Mouse (Mus musculus) brain, adult 10 weeks (tissue): Measurements from ENCODE around the gene Akr7a5. TPM values are rescaled to one million over a fixed set of nuclear protein-coding genes. Genes with fewer than 3 reads are reported as not detected.

Experiments used
- polyA plus RNA-seq: library from polyadenylated mRNA; stranded (reverse); fragments of 350-450 nt; fragmentation: Illumina TruSeq; extraction: RNeasy Lipid Tissue Mini Kit (QIAGEN cat#74804); gene quantifications from one replicate; pipeline ENCODE4 v1.2.3, GENCODE M21; 2015; ENCODE audit warnings: low read depth, low replicate concordance

The Akr7a5 gene
- 29.8 TPM for polyA plus RNA-seq

DNA sequence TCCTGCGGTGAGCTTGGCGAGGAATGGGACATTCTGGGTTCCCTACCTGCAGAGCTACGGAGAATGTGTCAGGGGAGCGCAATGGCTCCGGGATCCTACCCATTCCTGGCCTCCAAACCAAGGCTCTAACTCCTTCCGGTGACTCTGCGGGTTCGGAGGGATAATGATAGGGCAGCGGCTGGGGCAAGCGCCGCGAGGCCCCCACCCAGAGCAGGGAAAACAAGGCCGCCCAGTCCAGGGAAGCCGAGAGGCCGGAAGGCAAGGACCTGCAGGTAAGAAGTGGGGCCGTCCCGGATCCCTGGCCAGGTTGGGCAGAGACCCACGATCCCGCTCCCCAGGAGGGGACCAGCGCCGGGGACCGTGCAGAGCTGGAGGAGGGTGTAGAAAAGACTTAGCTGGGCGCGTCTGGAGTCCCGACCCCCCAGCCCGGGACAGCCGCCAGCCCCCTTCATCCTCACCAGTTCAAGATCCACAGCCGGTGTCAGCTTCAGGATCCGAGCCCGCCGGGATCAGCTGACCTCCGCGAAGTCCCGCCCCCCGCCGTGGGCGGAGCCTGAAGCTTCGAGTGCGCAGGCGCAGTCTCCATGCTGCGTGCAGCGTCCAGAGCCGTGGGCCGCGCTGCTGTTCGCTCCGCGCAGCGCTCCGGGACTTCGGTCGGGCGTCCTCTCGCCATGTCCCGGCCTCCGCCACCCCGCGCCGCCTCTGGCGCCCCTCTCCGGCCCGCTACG, at the start of gene Akr7a5, which contains the start of gene Pqlc2:
Akr7a5 (plus strand) TSS at position 574 of the 728 bp plus-strand sequence.
Pqlc2 (minus strand) TSS at position 538 of the 728 bp plus-strand sequence.

DNA sequence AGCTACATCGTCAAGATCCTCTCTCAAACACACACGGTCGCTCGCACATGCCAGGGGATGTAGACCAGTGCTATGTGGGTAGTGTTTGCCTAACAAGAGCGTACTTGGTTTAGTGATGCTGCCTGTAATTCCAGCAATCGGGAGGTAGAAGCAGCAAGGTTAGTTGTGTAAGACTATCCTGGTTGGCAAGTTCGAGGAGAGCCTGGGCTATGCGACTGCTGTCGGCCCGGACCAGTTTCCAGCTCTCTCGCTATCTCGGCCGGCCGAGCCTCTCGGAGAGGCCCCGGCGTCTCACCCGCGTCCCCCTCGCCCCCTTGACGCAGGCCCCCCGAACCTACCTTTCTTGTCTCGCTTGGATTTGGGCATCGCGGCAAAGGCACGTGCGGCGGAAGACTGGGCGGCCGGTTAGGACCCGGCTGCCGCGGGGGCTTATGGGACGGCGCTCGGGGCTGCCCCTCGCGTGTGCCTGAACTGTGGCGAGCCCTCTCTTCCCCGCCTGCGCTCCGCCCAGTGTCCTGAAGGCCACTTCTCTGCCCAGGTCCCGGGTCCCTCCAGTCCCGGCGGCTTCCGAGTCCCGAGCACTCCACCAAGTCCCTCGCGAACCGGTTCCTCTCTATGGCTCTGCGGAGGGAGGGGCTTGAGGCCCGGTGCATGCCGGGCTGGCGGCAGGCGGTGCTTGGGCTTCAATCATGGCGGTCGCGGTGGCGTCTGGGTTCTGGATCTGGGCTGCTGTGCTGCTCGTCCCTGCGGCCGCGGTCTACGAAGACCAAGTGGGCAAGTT, 41.6 kb downstream of the Akr7a5 start, which contains the start of the genes Mrto4, Emc1 and Ubr4:
Mrto4 (minus strand) TSS at position 646 of the 781 bp plus-strand sequence.
Emc1 (plus strand) TSS at position 657 of the 781 bp plus-strand sequence.
Ubr4 (plus strand) TSS at position 679 of the 781 bp plus-strand sequence.

Other genes starting within 250 kb of the Akr7a5 start
- gene Htr6, start 235.2 kb upstream of the Akr7a5 start, polyA plus RNA-seq, result 4.0 TPM
- gene Nbl1, start 217.8 kb upstream of the Akr7a5 start, polyA plus RNA-seq, result 59.3 TPM
- 296 TPM for gene Minos1, start 179.6 kb upstream of the Akr7a5 start, polyA plus RNA-seq
- 311 TPM for gene Capzb, start 117.8 kb upstream of the Akr7a5 start, polyA plus RNA-seq
- 9.3 TPM for gene Pqlc2, start within 50 bp of the Akr7a5 start, polyA plus RNA-seq
- 61.6 TPM for gene Mrto4, start 41.8 kb downstream of the Akr7a5 start, polyA plus RNA-seq
- gene Emc1, start 41.8 kb downstream of the Akr7a5 start, polyA plus RNA-seq, result 37.2 TPM
- gene Ubr4, start 41.9 kb downstream of the Akr7a5 start, polyA plus RNA-seq, result 98.9 TPM
- gene Iffo2, start 219.8 kb downstream of the Akr7a5 start, polyA plus RNA-seq, result 9.2 TPM